Mouse (Mus musculus): ENCODE data around the gene Pex7.

Gene Pex7

DNA sequence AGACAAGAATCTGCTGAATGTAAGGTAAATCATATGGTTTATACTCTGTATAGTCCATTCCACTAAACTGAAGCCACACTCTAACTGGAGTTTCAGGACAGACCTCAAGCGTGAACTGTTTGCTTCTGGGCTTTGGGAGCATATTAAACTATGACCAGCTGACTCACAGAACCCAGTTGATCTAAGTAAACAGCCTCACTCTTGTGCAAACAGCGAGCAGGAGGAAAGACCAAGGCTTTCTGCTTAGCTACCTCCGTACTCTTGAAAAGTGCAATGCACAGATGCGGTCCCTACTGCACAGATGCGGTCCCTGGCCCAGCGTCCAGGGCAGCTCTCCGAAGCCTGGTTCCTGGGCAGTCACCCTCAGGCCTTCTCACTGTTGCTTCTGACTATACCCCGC, 30.2 kb downstream of the Pex7 start:
- peak; percentile 70 for DNase-seq (ENCODE audit: low spot score)

DNA sequence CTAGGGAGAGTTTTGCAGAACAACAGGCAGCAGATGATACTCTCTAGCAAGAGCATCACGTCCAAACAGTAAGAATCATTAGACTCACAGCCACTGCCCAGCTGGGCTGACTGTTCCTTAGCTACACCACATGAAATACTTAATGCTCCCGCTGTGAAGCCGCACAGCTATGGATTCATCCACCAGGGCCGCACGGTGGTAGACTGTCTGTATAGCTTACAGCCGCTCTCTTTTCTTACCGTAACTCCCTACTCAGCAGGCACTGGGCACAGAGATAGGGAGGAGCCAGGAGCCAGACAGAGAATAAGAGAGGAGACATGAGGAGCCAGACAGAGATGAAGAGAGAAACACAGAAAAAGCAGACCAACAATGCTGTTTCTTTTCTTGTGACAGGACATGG, 30.8 kb downstream of the Pex7 start:
- DNase-seq (ENCODE audit: low spot score) = peak; percentile 25

DNA sequence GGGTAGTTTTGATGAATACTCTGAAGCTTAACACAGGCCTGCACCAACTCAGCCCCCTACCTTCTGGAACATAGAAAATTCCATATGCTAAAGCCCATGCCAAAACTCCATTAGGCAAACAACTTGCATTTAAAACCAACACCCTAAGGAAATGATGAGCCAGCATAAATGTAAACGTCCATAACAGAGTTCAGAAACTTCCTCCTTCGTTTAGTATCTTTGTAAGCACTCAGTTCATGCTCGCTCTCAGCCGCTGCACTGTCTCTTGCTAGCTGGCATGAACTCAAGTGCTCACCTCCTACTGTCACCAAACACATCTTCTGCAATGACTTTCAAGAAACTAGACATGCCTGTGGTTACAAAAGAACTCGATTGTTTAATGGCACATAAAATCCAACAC, 32.1 kb downstream of the Pex7 start:
- no peak for DNase-seq (ENCODE audit: low spot score)

DNA sequence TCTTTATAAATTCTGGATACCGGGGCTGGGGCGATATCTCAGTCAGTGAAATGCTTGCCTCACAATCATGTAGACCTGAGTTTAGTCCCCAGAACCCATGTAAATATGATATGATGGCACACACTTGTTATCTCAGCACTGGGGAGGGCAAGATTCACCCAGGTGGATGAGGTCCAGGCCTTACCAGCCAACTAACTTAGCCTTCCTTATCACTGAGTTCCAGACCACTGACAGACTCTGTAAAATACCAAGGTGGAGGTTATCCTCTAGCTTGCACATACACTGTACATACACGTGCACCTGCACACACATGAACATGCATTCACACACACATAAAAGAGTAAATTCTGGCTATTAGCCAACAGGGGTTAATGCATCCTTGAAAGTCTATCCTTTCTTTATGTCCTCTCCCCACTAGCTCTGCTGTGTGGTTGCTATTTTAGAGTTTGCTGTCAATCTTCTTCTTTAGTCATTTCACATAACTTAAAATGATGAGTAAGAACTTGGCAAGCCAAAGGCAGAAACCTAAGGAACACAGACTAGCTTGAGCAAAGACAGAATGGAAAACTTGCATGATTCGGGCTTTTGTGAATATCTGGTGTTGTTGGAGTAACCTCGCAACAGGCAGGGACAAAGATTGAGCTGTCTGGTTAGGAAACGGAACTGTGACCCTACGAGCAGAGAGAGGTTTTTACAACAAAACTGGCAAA, 51.7 kb downstream of the Pex7 start:
- no peak for DNase-seq (ENCODE audit: low spot score)

DNA sequence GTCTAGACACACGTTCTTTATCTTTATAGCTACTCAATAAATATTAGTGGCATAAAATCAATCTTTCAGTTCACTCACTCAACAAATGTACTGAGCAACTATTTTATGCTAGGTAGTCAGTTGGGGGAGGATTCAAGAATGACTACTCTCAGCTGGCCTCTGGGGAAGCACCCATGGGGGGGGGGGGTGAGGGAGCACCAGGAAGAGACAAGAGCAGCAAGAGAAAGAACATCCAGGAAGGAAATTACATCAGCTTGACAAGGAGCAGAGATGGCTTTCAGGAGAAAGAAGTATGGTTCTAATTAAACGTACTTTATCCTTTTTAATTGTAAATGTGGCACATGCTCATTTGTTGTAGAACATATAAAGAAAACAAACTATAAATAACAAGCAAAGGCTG, 53.9 kb downstream of the Pex7 start:
- DNase-seq (ENCODE audit: low spot score) = no peak

DNA sequence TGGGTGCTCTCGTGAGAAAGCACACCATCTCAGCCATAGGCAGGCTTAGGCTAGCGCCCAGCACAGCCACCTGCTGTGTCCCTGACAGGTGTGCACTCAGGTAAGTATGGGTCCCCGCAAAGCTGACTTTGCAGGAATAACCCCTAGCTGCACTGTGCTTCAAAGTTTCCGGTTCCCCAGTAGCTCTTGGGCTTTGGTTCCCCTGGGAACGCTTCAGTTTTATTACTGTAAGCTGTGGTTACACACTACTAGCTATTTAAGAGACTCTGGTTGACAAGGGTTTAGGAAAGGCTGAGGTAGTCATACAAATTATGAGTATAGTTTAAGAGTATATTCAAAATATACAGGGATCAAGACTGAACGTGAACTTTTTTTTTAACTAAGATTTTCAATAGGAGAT, 54.7 kb downstream of the Pex7 start:
- DNase-seq (ENCODE audit: low spot score) = no peak

DNA sequence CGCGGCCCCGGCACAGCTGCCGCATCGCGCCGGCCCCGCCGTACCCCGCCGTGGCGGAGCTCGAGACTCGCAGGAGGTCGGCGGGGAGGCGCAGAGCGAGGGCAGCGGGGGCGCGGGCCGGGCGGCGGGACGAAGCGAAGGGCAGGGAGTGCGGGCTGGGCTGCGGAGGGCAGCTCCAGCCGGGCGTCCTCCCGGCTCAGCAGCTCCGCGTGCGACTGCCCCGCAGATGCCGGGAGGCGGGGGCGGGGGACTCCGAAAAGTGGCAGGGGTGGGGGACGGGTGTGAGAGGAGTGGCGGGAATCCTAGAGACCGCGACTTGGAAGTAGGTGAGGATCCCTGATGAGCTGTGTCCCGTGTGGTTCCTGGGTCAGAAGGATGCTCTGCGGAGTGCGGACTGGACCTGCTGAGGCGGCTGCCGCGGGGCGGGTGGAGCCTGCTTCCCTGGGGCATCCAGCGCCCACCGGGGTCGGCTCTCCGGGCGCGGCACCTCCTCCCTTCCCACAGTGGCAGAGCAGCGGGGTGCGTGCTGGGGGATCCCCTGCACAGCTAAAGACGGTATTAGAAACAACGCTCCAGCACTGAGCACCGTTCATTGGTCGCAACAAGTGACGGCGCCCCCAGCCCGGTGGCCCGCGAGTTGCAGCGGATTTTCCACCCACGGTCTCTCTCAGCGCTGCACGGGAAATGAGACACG, 56.3 kb downstream of the Pex7 start, which contains the start of gene Slc35d3:
Gene Slc35d3, minus strand, starts transcription at position 462 of the 694 bp plus-strand sequence.
- no peak for DNase-seq (ENCODE audit: low spot score)

DNA sequence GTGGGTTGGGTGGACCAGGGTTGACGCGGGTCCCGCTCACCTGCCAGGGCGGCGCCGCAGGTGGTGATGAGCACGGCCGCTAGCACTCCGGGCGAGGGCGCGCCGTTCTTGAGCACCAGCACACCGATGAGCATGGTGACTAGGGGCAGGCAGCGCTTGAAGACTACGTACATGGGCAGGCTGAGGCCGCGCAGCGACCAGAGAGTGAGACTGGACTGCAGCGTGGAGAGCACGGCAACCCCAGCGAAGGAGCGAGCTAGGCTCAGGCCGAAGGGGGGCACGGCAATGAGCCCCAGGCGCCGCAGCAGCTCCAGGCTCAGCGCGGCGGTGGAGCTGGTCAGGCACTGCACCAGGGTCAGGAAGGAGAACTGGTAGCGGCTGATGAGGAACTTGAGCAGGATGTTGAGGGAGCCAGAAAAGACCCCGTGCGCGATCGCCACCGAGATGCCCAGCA, 56.9 kb downstream of the Pex7 start:
- DNase-seq (ENCODE audit: low spot score) = peak; percentile 23

DNA sequence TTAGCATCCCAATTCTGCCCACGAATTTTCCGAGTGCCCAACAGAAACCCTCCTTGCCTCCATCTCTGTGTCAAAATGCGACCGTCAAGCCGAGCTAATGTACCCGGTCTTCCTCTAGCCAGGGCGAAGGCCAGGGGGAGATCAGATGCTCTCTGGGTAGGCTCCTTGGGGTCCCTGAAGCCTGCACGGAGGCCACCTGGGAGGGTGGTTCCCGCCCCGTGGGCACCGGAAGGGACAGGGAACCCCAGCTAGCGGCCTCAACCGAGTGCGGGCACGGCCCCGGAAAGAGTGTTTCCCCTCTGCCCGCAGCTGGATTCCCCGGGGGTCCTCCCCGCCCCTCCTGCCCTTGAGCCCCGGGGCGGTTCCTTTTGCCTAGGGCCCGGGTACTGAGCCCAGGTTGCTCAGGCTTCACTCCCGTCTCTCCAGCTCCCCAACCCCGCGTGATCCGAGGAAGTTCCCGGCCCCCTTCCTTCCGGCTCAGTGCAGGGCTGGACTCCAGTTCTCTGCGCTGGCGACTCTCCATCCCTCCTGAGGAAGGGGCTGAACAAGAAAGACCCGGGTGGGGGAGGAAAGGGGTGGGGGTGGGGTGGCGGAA, 57.6 kb downstream of the Pex7 start:
- peak; percentile 13 for DNase-seq (ENCODE audit: low spot score)

DNA sequence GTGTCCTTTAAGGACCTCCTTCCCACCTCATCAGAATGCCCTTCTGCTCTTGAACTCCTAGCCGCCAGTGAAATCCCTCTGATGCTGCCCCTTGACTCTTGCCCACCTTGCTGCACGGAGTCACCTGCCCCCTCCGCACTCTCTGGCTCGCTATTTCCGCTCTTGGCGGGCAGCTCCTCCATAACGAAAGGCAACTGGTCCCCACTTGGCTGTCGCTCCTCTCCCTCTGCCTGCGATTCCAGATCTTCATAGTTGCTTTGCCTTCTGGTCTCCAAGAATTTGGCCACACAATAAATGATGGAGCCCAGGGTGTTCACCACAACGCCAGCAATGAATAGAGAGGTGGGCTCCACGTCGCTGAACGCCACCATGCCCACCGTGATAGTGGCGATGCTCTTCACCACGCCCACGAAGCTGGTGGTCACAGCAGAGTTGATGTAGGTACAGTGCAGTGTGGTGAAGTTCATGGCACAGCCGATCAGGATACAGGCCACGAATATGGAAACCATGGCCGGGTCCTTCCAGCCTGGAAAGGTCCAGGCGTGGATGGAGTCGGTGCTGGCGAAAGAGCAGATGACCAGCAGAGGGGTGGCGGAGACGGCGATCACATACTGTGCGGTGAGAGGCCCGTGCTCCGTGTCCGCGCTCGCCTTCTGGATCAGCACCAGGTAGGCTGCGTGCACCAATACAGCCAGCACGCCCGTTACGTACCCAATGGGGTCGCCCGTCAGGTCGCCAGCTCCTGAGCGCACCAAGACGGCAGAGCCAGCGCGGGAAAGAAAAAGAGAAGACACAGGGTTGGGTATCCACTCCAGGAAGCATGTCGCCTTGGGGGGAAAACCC, 58.3 kb downstream of the Pex7 start:
- no peak for DNase-seq (ENCODE audit: low spot score)

DNA sequence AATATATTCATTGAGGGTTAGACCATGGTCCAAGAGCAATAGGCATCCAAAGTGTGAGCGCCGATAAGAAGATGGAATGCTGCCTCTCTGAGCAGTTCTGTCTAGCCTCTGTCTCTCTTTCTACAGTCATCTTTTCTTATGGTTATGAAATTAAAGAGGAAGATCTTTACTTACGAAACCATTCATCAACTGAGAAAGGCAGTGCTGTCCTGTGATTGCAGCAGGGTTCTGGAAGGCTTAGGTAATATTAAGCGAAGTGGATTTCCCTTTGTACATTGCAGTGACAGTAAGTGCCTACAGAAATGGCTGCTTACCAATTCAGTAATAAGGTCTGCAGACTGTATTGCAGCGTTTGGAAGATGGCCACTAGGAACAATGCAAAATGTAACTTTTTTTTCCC, 67.7 kb downstream of the Pex7 start:
- no peak for DNase-seq (ENCODE audit: low spot score)

DNA sequence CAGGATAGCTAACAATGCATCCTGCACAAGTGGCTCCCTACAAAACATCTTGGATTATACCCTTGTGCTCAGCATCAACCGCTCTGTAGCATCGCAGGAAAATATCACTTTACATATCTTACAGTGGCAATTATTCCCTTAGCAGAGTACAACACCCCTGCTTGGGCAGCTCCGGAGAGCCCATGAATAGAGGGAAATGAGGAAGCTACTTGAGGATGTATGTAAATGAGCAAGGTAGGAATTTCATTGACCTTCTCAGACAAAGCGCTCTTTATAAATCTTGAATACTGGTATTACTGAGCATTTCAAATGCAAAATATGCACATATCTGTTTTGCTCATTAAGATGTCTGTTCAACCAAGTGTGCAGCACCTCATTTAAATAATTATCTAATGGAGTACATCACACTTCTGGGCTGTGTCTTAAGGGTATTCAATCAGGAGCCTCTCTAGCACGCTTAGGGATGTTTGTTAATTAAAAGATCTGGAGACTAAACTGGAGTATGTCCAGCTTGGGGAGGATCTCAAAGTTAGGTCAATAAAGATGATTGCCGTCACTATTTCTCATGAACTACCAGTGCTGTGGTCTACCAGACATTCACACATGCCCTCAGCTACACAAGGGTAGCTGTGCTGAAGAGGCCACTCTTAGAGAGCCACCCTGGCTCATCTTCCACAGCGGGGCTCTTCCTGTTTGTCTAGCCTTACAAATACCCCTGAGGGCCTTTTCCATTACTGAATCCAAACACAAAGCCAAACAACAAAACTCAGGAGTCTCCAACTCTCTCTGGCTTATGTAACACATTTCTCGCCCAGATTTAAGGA, 71.4 kb downstream of the Pex7 start:
- no peak for DNase-seq (ENCODE audit: low spot score)

DNA sequence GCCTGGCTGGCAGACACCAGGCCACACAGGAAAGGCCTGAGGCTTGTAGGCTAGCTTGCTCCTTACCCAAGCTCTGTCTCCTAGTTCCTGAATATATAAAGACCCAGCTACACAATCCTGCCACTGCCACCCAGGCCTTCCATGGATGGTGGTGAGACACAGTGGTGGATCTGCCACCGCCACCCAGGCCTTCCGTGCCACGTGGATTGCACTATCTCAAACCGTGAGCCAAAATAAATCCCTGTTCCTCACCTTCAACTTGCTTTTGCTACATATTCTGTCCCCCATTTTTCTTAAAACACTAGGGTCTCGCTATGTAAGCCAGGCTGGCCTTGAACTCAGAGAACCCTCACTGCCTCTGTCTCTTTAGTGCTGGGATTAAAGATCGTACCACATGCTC, 73.3 kb downstream of the Pex7 start:
- DNase-seq (ENCODE audit: low spot score) = no peak

DNA sequence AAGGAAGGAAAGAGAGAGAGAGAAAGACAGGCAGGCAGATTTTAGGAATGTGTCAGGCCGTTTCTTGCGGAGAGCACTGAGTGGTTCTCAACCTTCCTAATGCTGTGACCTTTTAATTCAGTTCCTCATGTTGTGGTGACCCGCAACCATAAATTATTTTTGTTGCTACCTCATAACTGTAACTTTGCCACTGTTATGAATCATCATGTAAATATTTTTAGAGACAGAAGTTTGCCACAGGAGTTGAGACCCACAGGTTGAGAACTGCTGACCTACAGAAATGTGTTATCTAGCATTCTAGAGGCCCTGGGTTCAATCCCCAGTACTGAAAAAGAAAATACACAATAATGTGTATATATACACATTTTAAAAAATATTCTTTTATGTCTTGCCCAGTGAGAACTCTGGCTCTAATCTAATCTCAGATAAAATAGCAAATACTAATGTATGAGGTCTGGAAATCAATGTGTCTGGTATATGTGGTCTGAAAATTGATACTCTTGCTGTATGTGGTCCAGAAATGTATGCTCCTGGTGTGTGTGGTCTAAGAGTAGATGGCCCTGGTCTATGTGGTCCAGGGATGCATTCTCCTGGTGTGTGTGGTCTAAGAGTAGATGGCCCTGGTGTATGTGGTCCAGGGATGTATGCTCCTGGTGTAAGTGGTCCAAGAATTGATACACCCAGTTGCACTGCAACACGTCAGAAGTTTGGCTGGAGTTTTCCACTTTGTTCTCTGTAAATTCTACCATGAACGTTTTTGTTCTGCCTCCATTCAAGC, 76.2 kb downstream of the Pex7 start:
- no peak for DNase-seq (ENCODE audit: low spot score)

DNA sequence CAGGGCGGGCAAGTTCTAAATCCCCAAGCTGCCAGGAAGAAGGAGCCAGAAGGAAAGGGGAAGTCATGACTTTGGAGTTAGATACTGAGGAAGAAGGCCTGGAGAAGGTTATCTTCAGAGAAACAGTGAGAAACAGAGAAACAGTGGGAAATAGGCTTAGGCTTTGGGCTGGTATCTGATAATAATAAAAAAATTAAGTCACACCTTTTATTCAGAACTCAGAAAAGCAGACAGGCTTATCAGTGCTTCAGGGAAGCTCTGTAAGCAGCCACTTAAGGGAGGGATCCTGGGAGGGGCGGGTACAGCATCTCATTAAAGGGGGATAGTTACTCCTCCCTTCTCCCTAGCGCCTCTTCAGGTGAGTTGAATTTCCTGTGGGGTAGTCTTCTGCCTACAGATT, 86.5 kb downstream of the Pex7 start:
- no peak for DNase-seq (ENCODE audit: low spot score)

DNA sequence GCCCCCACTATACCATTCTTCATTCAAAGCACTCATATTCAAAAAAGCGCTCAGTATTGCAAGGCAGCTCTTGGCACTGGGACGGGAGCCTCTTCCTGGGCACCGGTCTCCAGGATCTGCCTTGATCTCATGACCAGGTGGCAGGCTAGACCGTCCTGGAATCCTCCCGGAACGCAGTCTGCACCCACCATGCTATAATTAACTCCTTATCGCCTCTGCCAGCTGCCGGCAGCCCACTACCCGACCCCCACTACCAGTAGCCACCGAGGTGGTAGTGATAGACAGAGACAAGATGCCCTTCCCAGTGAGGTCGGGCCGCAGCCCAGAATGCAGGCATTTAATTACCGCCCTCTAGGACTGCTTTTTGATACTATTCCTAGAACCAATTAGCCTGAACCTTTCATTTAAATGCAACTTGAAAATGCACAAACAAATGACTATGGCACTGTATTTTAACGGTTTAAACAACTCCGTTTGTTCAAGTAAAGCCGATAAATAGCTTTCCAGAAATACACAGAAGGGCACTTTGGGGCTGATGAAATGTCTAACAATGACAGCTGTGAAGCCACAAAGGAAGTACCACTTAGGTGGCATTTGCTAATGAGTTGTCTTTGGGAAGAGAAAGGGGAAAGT, 88.7 kb downstream of the Pex7 start:
- no peak for DNase-seq (ENCODE audit: low spot score)

DNA sequence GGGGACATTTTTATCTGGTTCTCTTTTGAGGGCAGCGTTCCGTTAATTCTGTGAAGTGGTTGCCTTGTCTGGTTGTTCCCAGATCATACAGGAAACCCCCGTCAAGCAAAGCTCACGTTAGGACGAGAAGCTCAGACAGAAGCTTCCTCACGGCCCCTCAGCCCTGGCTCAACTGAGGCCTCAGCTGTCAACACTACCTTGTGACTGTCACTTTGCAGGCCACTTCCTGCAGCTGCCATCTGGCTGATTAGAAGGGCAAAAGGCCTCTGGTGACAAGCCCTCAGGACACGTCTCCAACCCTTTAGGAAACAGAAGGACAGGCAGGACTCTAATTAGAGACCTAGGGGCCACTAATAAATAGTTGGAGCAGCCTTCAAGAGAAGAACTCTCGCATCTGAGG, 92.1 kb downstream of the Pex7 start:
- no peak for DNase-seq (ENCODE audit: low spot score)

DNA sequence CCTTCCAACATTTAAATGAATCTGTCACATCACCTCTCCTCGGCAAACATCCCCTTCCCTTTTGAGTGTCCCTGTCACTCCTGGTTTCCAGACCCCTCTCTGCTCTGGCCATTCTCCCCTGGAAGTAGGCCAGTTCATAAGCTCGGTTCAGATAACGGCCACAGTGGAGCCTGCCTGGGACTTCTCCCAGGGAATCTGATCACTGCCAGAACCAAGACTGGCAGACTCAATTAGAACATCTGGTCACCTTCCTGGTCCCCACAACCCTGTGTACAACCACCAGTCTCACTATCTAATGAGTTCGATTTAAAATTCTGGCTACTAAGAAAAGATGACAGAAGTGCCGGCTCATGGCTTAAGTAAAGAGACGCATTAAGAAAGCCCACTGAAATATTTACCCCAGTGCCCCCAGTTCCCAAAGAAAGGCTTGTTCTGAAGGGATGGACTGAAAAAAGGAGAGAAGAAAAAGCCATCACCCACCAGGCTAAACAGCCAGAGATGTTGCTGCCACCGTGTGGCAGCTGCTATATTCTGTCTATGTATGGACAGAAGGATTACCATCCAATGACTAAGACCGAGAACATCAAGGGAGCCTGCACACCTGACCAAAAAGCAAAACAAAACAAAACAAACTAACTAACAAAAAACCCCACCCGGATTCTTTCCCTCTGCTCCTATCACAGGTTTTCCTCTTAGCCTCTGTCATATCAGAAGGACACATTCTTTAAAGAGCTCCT, 95.9 kb downstream of the Pex7 start:
- DNase-seq (ENCODE audit: low spot score) = no peak

DNA sequence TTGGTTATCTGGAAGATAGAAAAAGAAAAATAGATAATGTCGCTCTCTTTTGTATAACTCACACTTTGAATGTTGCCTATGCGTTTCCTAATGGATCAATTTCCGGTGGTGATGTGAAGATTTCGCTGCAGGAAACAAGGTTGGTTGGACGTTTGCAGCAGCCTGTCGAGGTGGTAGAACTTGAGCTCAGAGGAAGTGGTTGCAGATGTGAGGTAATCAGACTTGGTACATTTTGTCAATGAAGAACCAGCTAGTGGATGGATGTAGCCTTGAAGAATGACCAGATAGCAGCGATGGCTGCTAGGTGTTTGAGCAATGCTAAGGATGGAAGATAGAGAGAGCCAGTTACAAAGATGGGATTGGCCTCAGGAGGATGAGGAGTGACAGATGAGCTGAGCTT, 102.7 kb downstream of the Pex7 start:
- DNase-seq (ENCODE audit: low spot score) = no peak

Measured in yolk sac, embryonic 10.5 days (tissue).